Mouse (Mus musculus) heart, adult 2 months (tissue): ENCODE results near the gene Tmem94.

ENCODE experiments used
- CTCF ChIP-seq: fragments of 200-600 bp; IDR thresholded peaks from 2 replicates; pipeline ENCODE4 v1.8.1; 2022; ENCODE audit warnings: antibody characterized with exemption, mild to moderate bottlenecking, moderate library complexity
- EP300 ChIP-seq: fragments of 200-500 bp; IDR thresholded peaks from 2 replicates; pipeline ENCODE4 v1.6.1; 2011; ENCODE audit warnings: low read depth, low read length, control low read depth; ENCODE audit not compliant: insufficient read depth
- POLR2A ChIP-seq: fragments of 200-500 bp; IDR thresholded peaks from 2 replicates; pipeline ENCODE4 v1.6.1; 2011; ENCODE audit warnings: mild to moderate bottlenecking, low read depth, low read length, control low read depth; ENCODE audit not compliant: insufficient read depth

DNA sequence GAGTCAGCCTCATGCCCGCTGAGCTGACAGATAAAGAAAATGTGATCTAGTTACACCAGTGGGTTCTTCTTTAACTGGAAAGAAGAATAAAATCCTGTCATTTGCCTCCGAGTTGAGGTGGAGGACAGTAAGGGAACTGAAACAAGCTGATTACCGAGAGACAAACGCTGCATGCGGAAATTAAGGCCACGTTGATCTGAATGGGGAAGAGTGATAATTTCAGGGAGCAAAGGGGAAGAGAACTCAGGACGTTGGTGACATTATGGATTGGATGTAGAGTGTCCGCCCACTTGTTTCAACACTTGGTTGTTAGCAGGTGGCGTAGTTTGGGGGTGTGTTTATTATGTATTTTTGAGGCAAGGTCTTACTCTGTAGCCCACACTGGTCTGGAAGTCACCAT, 22.3 kb upstream of the Tmem94 start:
- no peak for TF ChIP-seq POLR2A
- no peak for TF ChIP-seq CTCF
- no peak for TF ChIP-seq EP300
